Mouse (Mus musculus): ENCODE data around the gene Orc2. TPM values are rescaled to one million over a fixed set of nuclear protein-coding genes. Genes with fewer than 3 reads are reported as not detected.

The Orc2 gene
- polyA plus RNA-seq, 1 experiment from 2014 or later: 22.6 TPM

- peak; percentile 67 for ATAC-seq (ENCODE audit: low read depth)
- Histone ChIP-seq H3K9me3 (replicated peaks; ENCODE audit: control insufficient read depth, low read length) (no peaks in the 10 kb centered on the region), H3K4me3 (ENCODE audit: low read depth, low read length) (no peak overlapping the region), H3K36me3 (ENCODE audit: control insufficient read depth, insufficient read depth) (peaks cover 49% of the 10 kb centered on the region), H3K4me2 (ENCODE audit: low read depth, low read length) (no peak overlapping the region), H3K4me1 (ENCODE audit: control insufficient read depth, low read depth, low read length) (no peaks in the 10 kb centered on the region), H3K27me3 (ENCODE audit: control insufficient read depth, insufficient read depth, low read depth, low read length) (no peaks in the 10 kb centered on the region), H3K9ac (ENCODE audit: low read depth, low read length) (no peak overlapping the region), H3K27ac (ENCODE audit: low read length) (no peak overlapping the region)
- 87% methylated on average over 8 of the region's 8 CpGs for WGBS (ENCODE audit: insufficient replicate concordance)
Observed at GRCm38 (mm10) chr1:58475662-58476061, 29.2 kb downstream of the Orc2 start.

- Histone ChIP-seq H3K36me3 (ENCODE audit: control insufficient read depth, insufficient read depth) (peaks cover 58% of the 10 kb centered on the region), H3K4me3 (ENCODE audit: low read depth, low read length) (no peak overlapping the region), H3K4me1 (ENCODE audit: control insufficient read depth, low read depth, low read length) (no peaks in the 10 kb centered on the region), H3K27me3 (ENCODE audit: control insufficient read depth, insufficient read depth, low read depth, low read length) (no peaks in the 10 kb centered on the region), H3K27ac (ENCODE audit: low read length) (no peak overlapping the region), H3K4me2 (ENCODE audit: low read depth, low read length) (no peak overlapping the region), H3K9me3 (replicated peaks; ENCODE audit: control insufficient read depth, low read length) (no peaks in the 10 kb centered on the region), H3K9ac (ENCODE audit: low read depth, low read length) (no peak overlapping the region)
- ATAC-seq (ENCODE audit: low read depth): no peak
- 89% methylated on average over 4 of the region's 4 CpGs for WGBS (ENCODE audit: insufficient replicate concordance)
Observed at GRCm38 (mm10) chr1:58465561-58465960, 39.3 kb downstream of the Orc2 start.

GRCm38 (mm10) chr1:58465042-58465441, 39.9 kb downstream of the Orc2 start:
- 82% methylated on average over 4 of the region's 4 CpGs for WGBS (ENCODE audit: insufficient replicate concordance)
- H3K4me2 ChIP-seq (ENCODE audit: low read depth, low read length): no peak overlapping the region

GRCm38 (mm10) chr1:58463935-58464334, 41.0 kb downstream of the Orc2 start:
- H3K4me3 ChIP-seq (ENCODE audit: low read depth, low read length): no peak overlapping the region
- no peak for ATAC-seq (ENCODE audit: low read depth)
- no peaks in the 10 kb centered on the region for H3K4me1 ChIP-seq (ENCODE audit: control insufficient read depth, low read depth, low read length)
- WGBS (ENCODE audit: insufficient replicate concordance): 90% methylated on average over 2 of the region's 2 CpGs
- no peak overlapping the region for H3K4me2 ChIP-seq (ENCODE audit: low read depth, low read length)
- H3K9me3 ChIP-seq (replicated peaks; ENCODE audit: control insufficient read depth, low read length): no peaks in the 10 kb centered on the region
- H3K27me3 ChIP-seq (ENCODE audit: control insufficient read depth, insufficient read depth, low read depth, low read length): no peaks in the 10 kb centered on the region
- H3K9ac ChIP-seq (ENCODE audit: low read depth, low read length): no peak overlapping the region
- H3K36me3 ChIP-seq (ENCODE audit: control insufficient read depth, insufficient read depth): peaks cover 45% of the 10 kb centered on the region
- H3K27ac ChIP-seq (ENCODE audit: low read length): no peak overlapping the region

More at GRCm38 (mm10) chr1:58465042-58465441, 39.9 kb downstream of the Orc2 start:
- H3K36me3 ChIP-seq (ENCODE audit: control insufficient read depth, insufficient read depth): peaks cover 56% of the 10 kb centered on the region
- H3K4me1 ChIP-seq (ENCODE audit: control insufficient read depth, low read depth, low read length): no peaks in the 10 kb centered on the region
- H3K27ac ChIP-seq (ENCODE audit: low read length): no peak overlapping the region
- no peak overlapping the region for H3K9ac ChIP-seq (ENCODE audit: low read depth, low read length)
- ATAC-seq (ENCODE audit: low read depth): no peak
- H3K9me3 ChIP-seq (replicated peaks; ENCODE audit: control insufficient read depth, low read length): no peaks in the 10 kb centered on the region
- no peaks in the 10 kb centered on the region for H3K27me3 ChIP-seq (ENCODE audit: control insufficient read depth, insufficient read depth, low read depth, low read length)
- no peak overlapping the region for H3K4me3 ChIP-seq (ENCODE audit: low read depth, low read length)

- Histone ChIP-seq H3K4me3 (ENCODE audit: low read depth, low read length) (no peak overlapping the region), H3K27ac (ENCODE audit: low read length) (no peak overlapping the region), H3K9ac (ENCODE audit: low read depth, low read length) (no peak overlapping the region), H3K27me3 (ENCODE audit: control insufficient read depth, insufficient read depth, low read depth, low read length) (no peaks in the 10 kb centered on the region), H3K36me3 (ENCODE audit: control insufficient read depth, insufficient read depth) (peaks cover 37% of the 10 kb centered on the region), H3K4me2 (ENCODE audit: low read depth, low read length) (no peak overlapping the region), H3K4me1 (ENCODE audit: control insufficient read depth, low read depth, low read length) (no peaks in the 10 kb centered on the region), H3K9me3 (replicated peaks; ENCODE audit: control insufficient read depth, low read length) (no peaks in the 10 kb centered on the region)
- ATAC-seq (ENCODE audit: low read depth): peak; percentile 13; the same call in 1 of the 2 replicates
- WGBS (ENCODE audit: insufficient replicate concordance): 78% methylated on average over 3 of the region's 3 CpGs
Observed at GRCm38 (mm10) chr1:58460566-58460965, 44.3 kb downstream of the Orc2 start.

- Histone ChIP-seq H3K27ac (ENCODE audit: low read length) (no peak overlapping the region), H3K9ac (ENCODE audit: low read depth, low read length) (no peak overlapping the region), H3K4me3 (ENCODE audit: low read depth, low read length) (no peak overlapping the region), H3K9me3 (replicated peaks; ENCODE audit: control insufficient read depth, low read length) (no peaks in the 10 kb centered on the region), H3K27me3 (ENCODE audit: control insufficient read depth, insufficient read depth, low read depth, low read length) (no peaks in the 10 kb centered on the region), H3K36me3 (ENCODE audit: control insufficient read depth, insufficient read depth) (peaks cover 25% of the 10 kb centered on the region), H3K4me2 (ENCODE audit: low read depth, low read length) (no peak overlapping the region), H3K4me1 (ENCODE audit: control insufficient read depth, low read depth, low read length) (no peaks in the 10 kb centered on the region)
- ATAC-seq (ENCODE audit: low read depth): no peak
- WGBS (ENCODE audit: insufficient replicate concordance): 82% methylated on average over 2 of the region's 2 CpGs
Observed at GRCm38 (mm10) chr1:58458867-58459266, 46.0 kb downstream of the Orc2 start.

- no peaks in the 10 kb centered on the region for H3K27me3 ChIP-seq (ENCODE audit: control insufficient read depth, insufficient read depth, low read depth, low read length)
- peaks cover 22% of the 10 kb centered on the region for H3K36me3 ChIP-seq (ENCODE audit: control insufficient read depth, insufficient read depth)
- H3K27ac ChIP-seq (ENCODE audit: low read length): no peak overlapping the region
- no peak overlapping the region for H3K4me3 ChIP-seq (ENCODE audit: low read depth, low read length)
- no peak for ATAC-seq (ENCODE audit: low read depth)
- 80% methylated on average over 5 of the region's 5 CpGs for WGBS (ENCODE audit: insufficient replicate concordance)
- no peaks in the 10 kb centered on the region for H3K9me3 ChIP-seq (replicated peaks; ENCODE audit: control insufficient read depth, low read length)
- H3K4me2 ChIP-seq (ENCODE audit: low read depth, low read length): no peak overlapping the region
- H3K9ac ChIP-seq (ENCODE audit: low read depth, low read length): no peak overlapping the region
- H3K4me1 ChIP-seq (ENCODE audit: control insufficient read depth, low read depth, low read length): no peaks in the 10 kb centered on the region
Observed at GRCm38 (mm10) chr1:58458175-58458574, 46.7 kb downstream of the Orc2 start.

GRCm38 (mm10) chr1:58454316-58454715, 50.6 kb downstream of the Orc2 start:
- Histone ChIP-seq H3K4me2 (ENCODE audit: low read depth, low read length) (no peak overlapping the region), H3K27me3 (ENCODE audit: control insufficient read depth, insufficient read depth, low read depth, low read length) (no peaks in the 10 kb centered on the region), H3K9ac (ENCODE audit: low read depth, low read length) (no peak overlapping the region), H3K36me3 (ENCODE audit: control insufficient read depth, insufficient read depth) (peaks cover 10% of the 10 kb centered on the region), H3K4me3 (ENCODE audit: low read depth, low read length) (no peak overlapping the region), H3K27ac (ENCODE audit: low read length) (no peak overlapping the region), H3K9me3 (replicated peaks; ENCODE audit: control insufficient read depth, low read length) (no peaks in the 10 kb centered on the region), H3K4me1 (ENCODE audit: control insufficient read depth, low read depth, low read length) (no peaks in the 10 kb centered on the region)
- 68% methylated on average over 6 of the region's 6 CpGs for whole genome bisulfite sequencing (ENCODE audit: insufficient replicate concordance)
- ATAC-seq (ENCODE audit: low read depth): no peak

- Histone ChIP-seq H3K4me2 (ENCODE audit: low read depth, low read length) (no peak overlapping the region), H3K27me3 (ENCODE audit: control insufficient read depth, insufficient read depth, low read depth, low read length) (no peaks in the 10 kb centered on the region), H3K36me3 (ENCODE audit: control insufficient read depth, insufficient read depth) (peaks cover 4% of the 10 kb centered on the region; the same call in 1 of the 2 replicates), H3K27ac (ENCODE audit: low read length) (no peak overlapping the region), H3K4me3 (ENCODE audit: low read depth, low read length) (no peak overlapping the region), H3K9me3 (replicated peaks; ENCODE audit: control insufficient read depth, low read length) (no peaks in the 10 kb centered on the region), H3K9ac (ENCODE audit: low read depth, low read length) (no peak overlapping the region), H3K4me1 (ENCODE audit: control insufficient read depth, low read depth, low read length) (peaks cover 8% of the 10 kb centered on the region)
- WGBS (ENCODE audit: insufficient replicate concordance): 73% methylated on average over 7 of the region's 7 CpGs
- no peak for ATAC-seq (ENCODE audit: low read depth)
Observed at GRCm38 (mm10) chr1:58448396-58448795, 56.5 kb downstream of the Orc2 start.
